In the genomic region with DNA sequence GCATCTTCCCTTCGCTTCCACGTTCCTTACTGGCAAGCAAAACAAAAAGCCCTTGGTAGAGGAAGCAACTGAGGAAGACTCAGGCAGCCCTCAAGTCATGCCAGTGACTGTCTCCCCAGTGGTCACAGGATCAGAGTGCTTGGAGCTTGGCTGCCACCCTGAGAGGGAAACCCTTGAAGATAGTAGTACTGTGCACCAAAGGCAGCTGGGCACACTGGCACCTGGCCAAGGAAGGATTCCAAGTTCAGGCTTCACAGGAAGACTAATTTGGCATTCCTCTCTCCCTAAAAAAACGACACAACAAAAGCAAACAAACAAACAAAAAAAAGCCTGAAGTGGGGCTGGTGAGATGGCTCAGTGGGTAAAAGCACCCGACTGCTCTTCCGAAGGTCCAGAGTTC, we compare ENCODE assay signal across 10 mouse cellular contexts. TPM values are rescaled to one million over a fixed set of nuclear protein-coding genes. Genes with fewer than 3 reads are reported as not detected.
DNase-seq lines count a peak whose midpoint lies in the region; ATAC-seq and TF ChIP-seq lines count a peak whose summit lies in the region.
"Had no signal": no experiment of that assay in that cellular context is flagged by ENCODE, and none has a peak within 500 bp of the region (broad histone marks: within the 10 kb centered on the region; RNA-seq: fewer than 3 reads in every experiment).

No protein-coding gene starts in this region.

- no peak overlapping the region for H3K4me3 ChIP-seq in forebrain, embryonic 13.5 days
- no peak overlapping the region for H3K4me3 ChIP-seq in forebrain, embryonic 15.5 days
- H3K4me3 ChIP-seq in cerebellum, adult 2 months (replicated peaks; ENCODE audit: insufficient read depth, low read depth, low read length) = no peak overlapping the region
- no peak overlapping the region for H3K4me3 ChIP-seq in thymus, adult 2 months (ENCODE audit: control insufficient read depth, insufficient read depth, low read length)

- H3K27ac ChIP-seq in forebrain, embryonic 13.5 days = 0 out of 2 replicates have a peak overlapping the region, but pooled peaks have one; percentile 3
- no peak overlapping the region for H3K27ac ChIP-seq in forebrain, embryonic 15.5 days (replicated peaks)
- no peak overlapping the region for H3K27ac ChIP-seq in cerebellum, adult 2 months (ENCODE audit: insufficient read depth, low read length)
- H3K27ac ChIP-seq in thymus, adult 2 months (ENCODE audit: control insufficient read depth, insufficient read depth, low read length) = no peak overlapping the region

- WGBS in forebrain, embryonic 13.5 days = 81% methylated on average over 5 of the region's 5 CpGs
- WGBS in forebrain, embryonic 15.5 days = 67% methylated on average over 5 of the region's 5 CpGs
- WGBS in cerebellum, adult 2 months = 16% methylated on average over 5 of the region's 5 CpGs
- 91% methylated on average over 5 of the region's 5 CpGs for WGBS in thymus, adult 2 months

- H3K4me1 ChIP-seq in forebrain, embryonic 13.5 days = no peaks in the 10 kb centered on the region
- H3K4me1 ChIP-seq in forebrain, embryonic 15.5 days = no peaks in the 10 kb centered on the region
- H3K4me1 ChIP-seq in cerebellum, adult 2 months (ENCODE audit: control insufficient read depth, insufficient read depth, low read length) = no peaks in the 10 kb centered on the region
- H3K4me1 ChIP-seq in thymus, adult 2 months (replicated peaks; ENCODE audit: control insufficient read depth, insufficient read depth, low read length) = no peaks in the 10 kb centered on the region

- intact Hi-C loops in left cerebral cortex, postnatal 10 days (cut with DNase I) = no loop called here

- H3K9ac ChIP-seq in forebrain, embryonic 13.5 days = no peak overlapping the region
- H3K9ac ChIP-seq in forebrain, embryonic 15.5 days (replicated peaks) = no peak overlapping the region

- DNase-seq in left cerebral cortex, postnatal 10 days (ENCODE audit: extremely low spot score in 1 of 2, low spot score in 2 of 2) = peak; percentile 55 to 77
- no peak for DNase-seq in left cerebral cortex, adult 8-10 months (ENCODE audit: low spot score in 2 of 2)
- peak; percentile 55 for DNase-seq in MN1 (ENCODE audit: low spot score)
- DNase-seq in cerebellum, adult 2 months = peak; percentile 39 to 51
- no peak for DNase-seq in thymus, adult 2 months
- DNase-seq in layer of hippocampus, adult 9-11 months = no peak
- DNase-seq: embryo, embryonic 11 days; right cerebral cortex, postnatal 25 days had no signal

- ATAC-seq in forebrain, embryonic 13.5 days = no peak
- no peak for ATAC-seq in forebrain, embryonic 15.5 days (replicated peaks)

- no peak for TF ChIP-seq CTCF in cerebellum, adult 2 months (IDR thresholded peaks at IDR 0.05; ENCODE audit: borderline replicate concordance, insufficient read depth, low read depth, low read length)
- TF ChIP-seq CTCF in thymus, adult 2 months (IDR thresholded peaks at IDR 0.05; ENCODE audit: borderline replicate concordance, control insufficient read depth, extremely low read depth, insufficient read depth, low read length, poor library complexity) = no peak

- TF ChIP-seq POLR2A in cerebellum, adult 2 months (IDR thresholded peaks at IDR 0.05; ENCODE audit: borderline replicate concordance, insufficient read depth, low read length) = no peak
- TF ChIP-seq POLR2A in thymus, adult 2 months (IDR thresholded peaks at IDR 0.05; ENCODE audit: control insufficient read depth, extremely low read depth, insufficient read depth, low read length, poor library complexity) = no peak

- H3K27me3 ChIP-seq in forebrain, embryonic 13.5 days = no peaks in the 10 kb centered on the region
- no peaks in the 10 kb centered on the region for H3K27me3 ChIP-seq in forebrain, embryonic 15.5 days
- no peaks in the 10 kb centered on the region for H3K27me3 ChIP-seq in cerebellum, adult 2 months (ENCODE audit: control insufficient read depth, insufficient read depth, low read length)
- no peaks in the 10 kb centered on the region for H3K27me3 ChIP-seq in thymus, adult 2 months (ENCODE audit: control insufficient read depth, insufficient read depth, low read length)

- H3K36me3 ChIP-seq in forebrain, embryonic 13.5 days (ENCODE audit: poor library complexity, severe bottlenecking) = peaks cover 38% of the 10 kb centered on the region
- 0 out of 2 replicates have a peak, but pooled peaks cover 10% of the 10 kb centered on the region for H3K36me3 ChIP-seq in forebrain, embryonic 15.5 days
- no peaks in the 10 kb centered on the region for H3K36me3 ChIP-seq in thymus, adult 2 months (ENCODE audit: control insufficient read depth, insufficient read depth, low read length)

- H3K9me3 ChIP-seq in forebrain, embryonic 13.5 days (replicated peaks) = peaks cover 7% of the 10 kb centered on the region; the same call in 1 of the 2 replicates
- H3K9me3 ChIP-seq in forebrain, embryonic 15.5 days = no peaks in the 10 kb centered on the region

- H3K4me2 ChIP-seq in forebrain, embryonic 13.5 days = no peak overlapping the region
- no peak overlapping the region for H3K4me2 ChIP-seq in forebrain, embryonic 15.5 days (replicated peaks)

RNA-seq across cellular contexts. Expression of a gene that starts 28.4 kb away (rescaled TPM):
- polyA plus RNA-seq in forebrain, embryonic 13.5 days (2015; fragmentation: Nextera tagmentation; extraction: Ambion mirVana) = 521 and 522 TPM in 2 replicates
- polyA plus RNA-seq in forebrain, embryonic 15.5 days (2015; fragmentation: Nextera tagmentation; extraction: Ambion mirVana) = 521 and 538 TPM in 2 replicates
- total RNA-seq in left cerebral cortex, postnatal 10 days (2021) = 100 to 1,000 TPM; 442 to 448 TPM
- total RNA-seq in left cerebral cortex, adult 8-10 months (2022) = 100 to 1,000 TPM; 218 to 276 (median 259) TPM
- polyA plus RNA-seq in cerebellum, adult 2 months (2012; rRNA removed) = 110 and 115 TPM in 2 replicates
- polyA plus RNA-seq in thymus, adult 2 months (2012; rRNA removed) = 148 and 157 TPM in 2 replicates

Comparison
In these comparisons a context has a peak if more than half of its experiments do, and no peak if none do; other contexts are left out.
1. DNase-seq: peak in left cerebral cortex, postnatal 10 days (2 of 2), MN1 (single experiment) and cerebellum, adult 2 months (2 of 2); none in left cerebral cortex, adult 8-10 months (0 of 2), thymus, adult 2 months (single experiment) and layer of hippocampus, adult 9-11 months (single experiment).